Mouse (Mus musculus): ENCODE measurements at regions not wholly inside any gene's neighbourhood (a gene's known extent, or its start where the extent isn't known, plus 50 kb on each side); places are given as distances from the start of the nearest gene placed in this dataset.

- no peak for ATAC-seq (ENCODE audit: low read depth)
- H3K27me3 ChIP-seq (ENCODE audit: control insufficient read depth, insufficient read depth, low read depth, low read length), result no peaks in the 10 kb centered on the region
- WGBS, result 66% methylated on average over 3 of the region's 3 CpGs
Observed at GRCm38 (mm10) chr8:115429291-115429883, 278.2 kb downstream of the Maf start.

GRCm38 (mm10) chr8:115428528-115429290 is 278.9 kb downstream of the Maf start:
- H3K9me3 ChIP-seq (ENCODE audit: control insufficient read depth, low read length), result no peaks in the 10 kb centered on the region
- no peaks in the 10 kb centered on the region for H3K36me3 ChIP-seq (ENCODE audit: control insufficient read depth, insufficient read depth, low read length)
- ATAC-seq (ENCODE audit: low read depth), result no peak
- H3K4me1 ChIP-seq (replicated peaks; ENCODE audit: control insufficient read depth, insufficient read depth, low read length), result no peaks in the 10 kb centered on the region; the same call in 1 of the 2 replicates
- no peak overlapping the region for H3K4me3 ChIP-seq (ENCODE audit: low read length)
- no peak overlapping the region for H3K27ac ChIP-seq (ENCODE audit: low read length)
- no peak overlapping the region for H3K4me2 ChIP-seq (ENCODE audit: low read depth, low read length)
- 82% methylated on average over 15 of the region's 15 CpGs for WGBS
- no peaks in the 10 kb centered on the region for H3K27me3 ChIP-seq (ENCODE audit: control insufficient read depth, insufficient read depth, low read depth, low read length)
- H3K9ac ChIP-seq (ENCODE audit: low read length), result no peak overlapping the region

More at GRCm38 (mm10) chr8:115429291-115429883, 278.2 kb downstream of the Maf start:
- Histone ChIP-seq H3K27ac (ENCODE audit: low read length) (no peak overlapping the region), H3K4me2 (ENCODE audit: low read depth, low read length) (no peak overlapping the region), H3K36me3 (ENCODE audit: control insufficient read depth, insufficient read depth, low read length) (no peaks in the 10 kb centered on the region), H3K4me1 (replicated peaks; ENCODE audit: control insufficient read depth, insufficient read depth, low read length) (no peaks in the 10 kb centered on the region; the same call in 1 of the 2 replicates), H3K9me3 (ENCODE audit: control insufficient read depth, low read length) (no peaks in the 10 kb centered on the region), H3K4me3 (ENCODE audit: low read length) (no peak overlapping the region), H3K9ac (ENCODE audit: low read length) (no peak overlapping the region)

- no peaks in the 10 kb centered on the region; the same call in 1 of the 2 replicates for H3K4me1 ChIP-seq (replicated peaks; ENCODE audit: control insufficient read depth, insufficient read depth, low read length)
- H3K9ac ChIP-seq (ENCODE audit: low read length), result no peak overlapping the region
- 64% methylated on average over 2 of the region's 2 CpGs for WGBS
- no peak overlapping the region for H3K4me3 ChIP-seq (ENCODE audit: low read length)
- no peaks in the 10 kb centered on the region for H3K9me3 ChIP-seq (ENCODE audit: control insufficient read depth, low read length)
- H3K4me2 ChIP-seq (ENCODE audit: low read depth, low read length), result no peak overlapping the region
- no peaks in the 10 kb centered on the region for H3K27me3 ChIP-seq (ENCODE audit: control insufficient read depth, insufficient read depth, low read depth, low read length)
- ATAC-seq (ENCODE audit: low read depth), result no peak; the same call in 1 of the 2 replicates
- no peaks in the 10 kb centered on the region for H3K36me3 ChIP-seq (ENCODE audit: control insufficient read depth, insufficient read depth, low read length)
- no peak overlapping the region for H3K27ac ChIP-seq (ENCODE audit: low read length)
Observed at GRCm38 (mm10) chr8:115428022-115428421, 279.6 kb downstream of the Maf start.

- Histone ChIP-seq H3K36me3 (ENCODE audit: control insufficient read depth, insufficient read depth, low read length) (no peaks in the 10 kb centered on the region), H3K4me3 (ENCODE audit: low read length) (no peak overlapping the region), H3K27ac (ENCODE audit: low read length) (no peak overlapping the region), H3K4me2 (ENCODE audit: low read depth, low read length) (no peak overlapping the region), H3K9me3 (ENCODE audit: control insufficient read depth, low read length) (no peaks in the 10 kb centered on the region), H3K4me1 (replicated peaks; ENCODE audit: control insufficient read depth, insufficient read depth, low read length) (no peaks in the 10 kb centered on the region; the same call in 1 of the 2 replicates), H3K27me3 (ENCODE audit: control insufficient read depth, insufficient read depth, low read depth, low read length) (no peaks in the 10 kb centered on the region), H3K9ac (ENCODE audit: low read length) (no peak overlapping the region)
- ATAC-seq (ENCODE audit: low read depth), result no peak
- WGBS, result 54% methylated on average over 3 of the region's 3 CpGs
Observed at GRCm38 (mm10) chr8:115427490-115427889, 280.1 kb downstream of the Maf start.

GRCm38 (mm10) chr8:115426543-115426942 is 281.1 kb downstream of the Maf start:
- no peaks in the 10 kb centered on the region for H3K36me3 ChIP-seq (ENCODE audit: control insufficient read depth, insufficient read depth, low read length)
- H3K4me1 ChIP-seq (replicated peaks; ENCODE audit: control insufficient read depth, insufficient read depth, low read length), result no peaks in the 10 kb centered on the region; the same call in 1 of the 2 replicates
- ATAC-seq (ENCODE audit: low read depth), result no peak
- H3K9ac ChIP-seq (ENCODE audit: low read length), result no peak overlapping the region
- no peaks in the 10 kb centered on the region for H3K9me3 ChIP-seq (ENCODE audit: control insufficient read depth, low read length)
- no peak overlapping the region for H3K4me3 ChIP-seq (ENCODE audit: low read length)
- no peak overlapping the region for H3K4me2 ChIP-seq (ENCODE audit: low read depth, low read length)
- H3K27ac ChIP-seq (ENCODE audit: low read length), result no peak overlapping the region
- no peaks in the 10 kb centered on the region for H3K27me3 ChIP-seq (ENCODE audit: control insufficient read depth, insufficient read depth, low read depth, low read length)
- 83% methylated on average over 3 of the region's 3 CpGs for WGBS

GRCm38 (mm10) chr8:115425360-115425759 is 282.2 kb downstream of the Maf start:
- Histone ChIP-seq H3K9ac (ENCODE audit: low read length) (no peak overlapping the region), H3K9me3 (ENCODE audit: control insufficient read depth, low read length) (no peaks in the 10 kb centered on the region), H3K27me3 (ENCODE audit: control insufficient read depth, insufficient read depth, low read depth, low read length) (no peaks in the 10 kb centered on the region), H3K27ac (ENCODE audit: low read length) (no peak overlapping the region), H3K4me2 (ENCODE audit: low read depth, low read length) (no peak overlapping the region), H3K36me3 (ENCODE audit: control insufficient read depth, insufficient read depth, low read length) (no peaks in the 10 kb centered on the region), H3K4me3 (ENCODE audit: low read length) (no peak overlapping the region), H3K4me1 (replicated peaks; ENCODE audit: control insufficient read depth, insufficient read depth, low read length) (no peaks in the 10 kb centered on the region; the same call in 1 of the 2 replicates)
- ATAC-seq (ENCODE audit: low read depth), result no peak
- WGBS, result 52% methylated on average over 2 of the region's 2 CpGs

GRCm38 (mm10) chr8:115423682-115424081 is 283.9 kb downstream of the Maf start:
- Histone ChIP-seq H3K9me3 (ENCODE audit: control insufficient read depth, low read length) (no peaks in the 10 kb centered on the region), H3K9ac (ENCODE audit: low read length) (no peak overlapping the region), H3K4me1 (replicated peaks; ENCODE audit: control insufficient read depth, insufficient read depth, low read length) (no peaks in the 10 kb centered on the region; the same call in 1 of the 2 replicates), H3K4me2 (ENCODE audit: low read depth, low read length) (no peak overlapping the region), H3K4me3 (ENCODE audit: low read length) (no peak overlapping the region), H3K36me3 (ENCODE audit: control insufficient read depth, insufficient read depth, low read length) (no peaks in the 10 kb centered on the region), H3K27ac (ENCODE audit: low read length) (no peak overlapping the region), H3K27me3 (ENCODE audit: control insufficient read depth, insufficient read depth, low read depth, low read length) (no peaks in the 10 kb centered on the region)
- no peak for ATAC-seq (ENCODE audit: low read depth)
- WGBS, result 74% methylated on average over 2 of the region's 2 CpGs

- Histone ChIP-seq H3K36me3 (ENCODE audit: control insufficient read depth, insufficient read depth, low read length) (no peaks in the 10 kb centered on the region), H3K27me3 (ENCODE audit: control insufficient read depth, insufficient read depth, low read depth, low read length) (no peaks in the 10 kb centered on the region), H3K4me2 (ENCODE audit: low read depth, low read length) (no peak overlapping the region), H3K4me1 (replicated peaks; ENCODE audit: control insufficient read depth, insufficient read depth, low read length) (no peaks in the 10 kb centered on the region; the same call in 1 of the 2 replicates), H3K27ac (ENCODE audit: low read length) (no peak overlapping the region), H3K4me3 (ENCODE audit: low read length) (no peak overlapping the region), H3K9ac (ENCODE audit: low read length) (no peak overlapping the region), H3K9me3 (ENCODE audit: control insufficient read depth, low read length) (no peaks in the 10 kb centered on the region)
- WGBS, result 71% methylated on average over 5 of the region's 5 CpGs
- no peak for ATAC-seq (ENCODE audit: low read depth)
Observed at GRCm38 (mm10) chr8:115423056-115423455, 284.5 kb downstream of the Maf start.

- no peak overlapping the region for H3K4me2 ChIP-seq (ENCODE audit: low read depth, low read length)
- no peak for ATAC-seq (ENCODE audit: low read depth)
Observed at GRCm38 (mm10) chr8:115420536-115420935, 287.1 kb downstream of the Maf start.

More at GRCm38 (mm10) chr8:115420536-115420935, 287.1 kb downstream of the Maf start:
- Histone ChIP-seq H3K9me3 (ENCODE audit: control insufficient read depth, low read length) (no peaks in the 10 kb centered on the region), H3K4me1 (replicated peaks; ENCODE audit: control insufficient read depth, insufficient read depth, low read length) (no peaks in the 10 kb centered on the region; the same call in 1 of the 2 replicates), H3K27me3 (ENCODE audit: control insufficient read depth, insufficient read depth, low read depth, low read length) (no peaks in the 10 kb centered on the region), H3K36me3 (ENCODE audit: control insufficient read depth, insufficient read depth, low read length) (no peaks in the 10 kb centered on the region), H3K4me3 (ENCODE audit: low read length) (no peak overlapping the region), H3K9ac (ENCODE audit: low read length) (no peak overlapping the region), H3K27ac (ENCODE audit: low read length) (no peak overlapping the region)
- WGBS, result 47% methylated on average over 3 of the region's 3 CpGs
